Mouse (Mus musculus) testis, adult 2 months (tissue): ENCODE results near the gene Plcb4. TPM values are rescaled to one million over a fixed set of nuclear protein-coding genes. Genes with fewer than 3 reads are reported as not detected.

Experiments
- H3K27ac ChIP-seq: fragments of 200-500 bp; 2 replicates; pipeline ENCODE4 v1.5.1; 2012; ENCODE audit warnings: low read depth, low read length; ENCODE audit not compliant: control insufficient read depth, insufficient read depth
- H3K27me3 ChIP-seq: fragments of 200-500 bp; 2 replicates; pipeline ENCODE4 v1.6.1; 2012; ENCODE audit warnings: mild to moderate bottlenecking, low read length, moderate library complexity; ENCODE audit not compliant: control insufficient read depth, insufficient read depth
- H3K36me3 ChIP-seq: fragments of 200-500 bp; 2 replicates; pipeline ENCODE4 v1.6.1; 2012; ENCODE audit warnings: mild to moderate bottlenecking, low read length; ENCODE audit not compliant: control insufficient read depth, insufficient read depth
- H3K4me1 ChIP-seq: fragments of 200-500 bp; 2 replicates; pipeline ENCODE4 v1.6.1; 2012; ENCODE audit warnings: low read length; ENCODE audit not compliant: control insufficient read depth, insufficient read depth
- H3K4me3 ChIP-seq: fragments of 200-500 bp; 2 replicates; pipeline ENCODE4 v1.5.1; 2012; ENCODE audit warnings: low read depth, mild to moderate bottlenecking, low read length, moderate library complexity, mixed read lengths; ENCODE audit not compliant: control insufficient read depth
- CTCF ChIP-seq: fragments of 200-500 bp; IDR thresholded peaks from 2 replicates; pipeline ENCODE4 v1.5.1; 2012; ENCODE audit warnings: low read depth, mild to moderate bottlenecking, inconsistent platforms, low read length, moderate library complexity; ENCODE audit not compliant: control insufficient read depth, insufficient read depth, insufficient replicate concordance
- POLR2A ChIP-seq: fragments of 200-500 bp; IDR thresholded peaks from 2 replicates; pipeline ENCODE4 v1.6.1; 2012; ENCODE audit warnings: low read depth, mild to moderate bottlenecking, inconsistent platforms, low read length, moderate library complexity; ENCODE audit not compliant: control insufficient read depth
- polyA plus RNA-seq: library from polyadenylated mRNA; depleted of rRNA; stranded (reverse); fragments of >200 nt; gene quantifications from 2 replicates; pipeline ENCODE4 v1.2.3, GENCODE M21; 2012

The Plcb4 gene
- polyA plus RNA-seq, 1 experiment: 12.3 TPM

DNA sequence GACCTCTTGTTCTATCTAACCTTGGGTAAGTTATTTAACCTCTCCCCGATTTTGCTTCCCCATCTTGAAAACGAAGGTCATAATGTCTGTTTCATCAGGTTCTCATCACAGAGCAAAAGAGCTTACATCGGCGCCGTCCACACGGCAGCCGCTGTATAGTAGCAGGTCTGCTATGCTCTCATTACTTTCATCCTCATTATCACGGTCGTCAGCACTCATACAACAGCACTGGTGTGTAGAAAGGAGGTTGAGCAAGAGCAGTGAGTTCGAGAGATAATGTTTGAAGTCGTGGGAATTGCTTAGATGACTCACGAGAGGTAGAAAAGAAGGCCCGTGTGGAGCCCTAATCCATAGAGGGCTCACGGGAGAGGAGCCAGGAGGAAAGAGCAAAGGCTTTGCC, 304.3 kb downstream of the Plcb4 start:
- TF ChIP-seq POLR2A (no peak), CTCF (no peak)
- Histone ChIP-seq H3K36me3 (no peaks in the 10 kb centered on the region), H3K4me1 (no peaks in the 10 kb centered on the region), H3K4me3 (no peak overlapping the region), H3K27ac (no peak overlapping the region), H3K27me3 (no peaks in the 10 kb centered on the region)

DNA sequence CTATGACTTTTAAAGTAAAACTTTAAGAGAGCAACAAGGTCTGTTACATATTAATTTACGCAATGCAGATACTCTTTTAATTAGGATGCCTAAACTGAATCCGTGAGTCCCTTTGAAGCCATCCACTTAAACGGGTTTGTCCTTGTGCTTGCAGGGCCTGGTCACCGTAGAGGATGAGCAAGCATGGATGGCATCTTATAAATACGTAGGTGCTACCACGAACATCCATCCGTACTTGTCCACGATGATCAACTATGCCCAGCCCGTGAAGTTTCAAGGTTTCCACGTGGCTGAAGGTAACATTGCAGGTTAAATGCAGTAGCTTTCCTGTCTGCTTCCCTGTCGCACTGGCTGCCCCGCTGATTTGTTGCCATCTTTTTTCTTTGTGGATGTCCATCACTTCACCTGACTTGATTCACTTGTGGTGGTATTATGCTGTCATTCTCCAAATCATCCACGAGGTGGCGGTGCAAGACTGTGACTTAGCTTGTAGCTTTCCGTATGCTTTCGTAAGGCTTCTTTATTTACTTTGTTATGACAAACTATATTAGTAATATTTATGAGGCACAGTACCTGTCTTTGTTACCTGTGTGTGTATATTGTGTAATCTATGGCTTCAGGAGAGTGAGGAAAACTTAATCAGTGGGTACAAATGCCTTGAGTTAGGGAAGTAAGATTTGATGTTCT, 308.2 kb downstream of the Plcb4 start:
- Histone ChIP-seq H3K27ac (no peak overlapping the region), H3K4me3 (no peak overlapping the region), H3K27me3 (no peaks in the 10 kb centered on the region), H3K36me3 (no peaks in the 10 kb centered on the region), H3K4me1 (no peaks in the 10 kb centered on the region)
- TF ChIP-seq CTCF (no peak), POLR2A (no peak)

DNA sequence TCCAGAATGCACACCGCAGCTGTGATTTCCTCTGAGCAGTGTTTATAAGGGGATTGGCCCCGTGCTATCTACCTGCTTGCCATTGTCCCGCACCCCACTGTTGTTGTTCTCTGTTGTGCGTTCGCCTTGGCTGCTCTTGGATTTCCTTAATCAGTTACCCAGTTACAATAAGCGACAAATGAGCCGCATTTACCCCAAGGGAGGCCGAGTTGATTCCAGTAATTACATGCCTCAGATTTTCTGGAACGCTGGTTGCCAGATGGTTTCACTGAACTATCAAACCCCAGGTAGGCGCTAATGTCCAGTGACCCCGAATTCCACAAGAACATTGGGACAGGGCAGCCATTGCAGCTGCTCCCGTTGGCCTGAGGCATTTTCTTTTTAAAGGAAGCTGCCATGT, 309.3 kb downstream of the Plcb4 start:
- no peak for TF ChIP-seq POLR2A
- TF ChIP-seq CTCF: no peak
- Histone ChIP-seq H3K27ac (no peak overlapping the region), H3K4me3 (no peak overlapping the region), H3K27me3 (no peaks in the 10 kb centered on the region), H3K4me1 (no peaks in the 10 kb centered on the region), H3K36me3 (no peaks in the 10 kb centered on the region)

DNA sequence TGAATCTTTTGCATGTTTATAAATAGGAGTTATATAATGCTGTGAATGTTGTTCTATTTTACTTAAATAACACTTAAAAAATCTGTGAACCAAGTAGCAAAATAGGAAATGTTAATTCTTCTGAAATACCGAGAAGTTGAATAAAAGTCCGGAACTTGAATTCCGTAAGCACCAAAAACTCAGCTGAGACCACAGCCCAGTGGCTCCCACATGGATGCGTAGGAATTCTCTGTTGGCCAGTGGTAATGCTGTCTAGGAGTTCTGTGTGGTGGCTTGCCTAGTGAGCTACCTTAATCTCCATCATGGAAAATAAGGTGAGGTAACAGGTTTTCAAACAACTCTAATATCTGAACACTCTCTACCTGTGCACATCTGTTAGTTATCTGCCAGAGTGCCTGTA, 312.1 kb downstream of the Plcb4 start:
- H3K27me3 ChIP-seq: no peaks in the 10 kb centered on the region
- no peak overlapping the region for H3K4me3 ChIP-seq
- no peaks in the 10 kb centered on the region for H3K4me1 ChIP-seq
- no peak for TF ChIP-seq CTCF
- no peak for TF ChIP-seq POLR2A
- no peaks in the 10 kb centered on the region for H3K36me3 ChIP-seq
- H3K27ac ChIP-seq: no peak overlapping the region

DNA sequence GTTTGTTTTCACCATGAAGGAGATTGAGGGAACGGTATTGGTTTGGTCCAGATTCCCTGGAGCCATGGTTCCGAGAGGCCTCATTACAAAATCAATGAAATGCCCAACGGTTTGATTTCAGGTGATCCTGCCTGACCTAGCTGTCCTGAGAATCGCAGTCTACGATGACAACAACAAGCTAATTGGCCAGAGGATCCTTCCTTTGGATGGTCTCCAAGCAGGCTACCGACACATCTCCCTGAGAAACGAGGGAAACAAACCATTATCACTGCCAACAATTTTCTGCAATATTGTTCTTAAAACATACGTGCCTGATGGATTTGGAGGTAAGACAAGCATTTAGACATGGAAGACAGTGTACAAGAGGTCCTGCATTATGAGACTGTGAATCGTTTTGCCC, 317.2 kb downstream of the Plcb4 start:
- Histone ChIP-seq H3K27ac (no peak overlapping the region), H3K36me3 (no peaks in the 10 kb centered on the region), H3K4me1 (no peaks in the 10 kb centered on the region), H3K4me3 (no peak overlapping the region), H3K27me3 (no peaks in the 10 kb centered on the region)
- TF ChIP-seq POLR2A: no peak
- no peak for TF ChIP-seq CTCF

DNA sequence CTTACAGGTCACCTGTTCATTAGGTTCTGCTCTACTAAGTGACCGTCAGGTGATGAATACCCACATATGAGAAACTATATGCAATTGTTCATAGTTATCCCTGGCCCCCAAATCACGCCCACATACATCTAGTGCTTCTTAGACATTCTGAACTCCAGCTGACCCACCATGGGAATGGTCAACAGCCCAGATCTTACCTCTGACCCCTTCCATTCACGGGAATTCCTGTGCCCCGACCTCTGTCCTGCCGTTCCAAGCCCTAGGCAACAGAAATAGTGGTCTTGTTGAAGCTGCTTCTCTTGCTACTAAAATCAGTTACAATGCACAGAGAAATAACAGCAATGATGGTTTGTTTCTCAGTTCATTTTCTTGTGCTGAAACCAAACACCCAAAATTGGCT, 320.0 kb downstream of the Plcb4 start:
- TF ChIP-seq CTCF (no peak), POLR2A (no peak)
- Histone ChIP-seq H3K4me1 (no peaks in the 10 kb centered on the region), H3K36me3 (no peaks in the 10 kb centered on the region), H3K27me3 (no peaks in the 10 kb centered on the region), H3K4me3 (no peak overlapping the region), H3K27ac (no peak overlapping the region)

DNA sequence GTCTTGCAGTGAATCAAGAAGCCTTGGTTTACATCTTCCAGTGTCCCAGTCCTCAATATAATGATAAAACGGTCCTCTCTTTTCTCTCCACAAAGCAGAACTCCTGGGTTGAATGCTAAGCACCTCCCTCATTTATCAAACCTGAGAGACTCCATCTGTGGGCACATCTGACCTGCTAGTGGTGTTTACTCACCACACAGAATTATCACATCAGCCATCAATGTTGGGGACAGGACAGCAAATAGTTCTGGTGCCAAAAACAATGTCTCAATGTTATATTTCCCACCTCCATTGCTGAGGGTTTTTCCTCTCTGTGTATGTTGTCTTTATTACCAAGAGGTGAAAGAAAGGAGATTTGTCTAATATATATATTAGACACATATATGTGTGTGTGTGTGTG, 321.6 kb downstream of the Plcb4 start:
- TF ChIP-seq POLR2A (no peak), CTCF (no peak)
- H3K27me3 ChIP-seq: no peaks in the 10 kb centered on the region
- no peak overlapping the region for H3K4me3 ChIP-seq
- H3K36me3 ChIP-seq: no peaks in the 10 kb centered on the region
- H3K27ac ChIP-seq: no peak overlapping the region
- H3K4me1 ChIP-seq: no peaks in the 10 kb centered on the region
